Mouse (Mus musculus): ENCODE data around the gene Sytl3.

Sytl3 gene

DNA sequence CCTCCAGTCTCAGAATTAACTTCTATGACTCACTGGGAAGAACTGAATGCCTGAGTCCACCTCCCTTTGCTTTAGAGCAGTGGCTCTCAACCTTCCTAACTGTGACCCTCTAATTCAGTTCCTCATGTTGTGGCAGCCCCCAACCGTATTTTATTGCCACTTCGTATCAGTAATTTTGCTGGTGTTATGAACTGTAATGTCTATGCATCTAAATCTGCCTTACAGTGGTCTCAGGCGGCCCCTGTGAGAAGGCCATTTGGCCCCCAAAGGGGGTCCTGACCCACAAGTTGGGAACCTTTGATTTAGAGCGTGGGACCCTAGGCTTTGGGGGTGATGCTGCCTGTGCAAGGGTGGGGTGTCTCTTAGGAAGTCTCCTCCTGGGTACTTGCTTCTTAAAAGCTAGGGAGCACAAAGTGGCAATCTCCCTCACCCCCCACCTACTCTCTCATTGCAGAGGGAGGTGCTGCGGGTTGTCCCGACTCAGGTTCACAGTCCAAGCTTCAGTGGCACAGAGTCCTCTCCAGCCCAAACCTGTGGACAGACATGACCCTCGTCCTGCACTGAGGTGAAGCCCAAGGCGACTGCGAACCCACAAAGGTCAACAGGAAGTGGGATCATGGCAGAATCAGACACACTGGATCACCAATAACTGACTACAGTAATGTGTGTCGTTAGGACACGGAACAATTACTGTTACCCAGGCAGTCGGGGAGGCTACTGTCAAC is 78.5 kb downstream of the Sytl3 start:
- DNase-seq = no peak

- DNase-seq = no peak
These were observed 79.9 kb downstream of the Sytl3 start for GRCm38 (mm10) chr17:6738836-6739235.

- no peak for DNase-seq
These were observed 80.4 kb downstream of the Sytl3 start for GRCm38 (mm10) chr17:6739266-6739665.

- no peak for DNase-seq
These were observed 80.9 kb downstream of the Sytl3 start for GRCm38 (mm10) chr17:6739756-6740155.

DNA sequence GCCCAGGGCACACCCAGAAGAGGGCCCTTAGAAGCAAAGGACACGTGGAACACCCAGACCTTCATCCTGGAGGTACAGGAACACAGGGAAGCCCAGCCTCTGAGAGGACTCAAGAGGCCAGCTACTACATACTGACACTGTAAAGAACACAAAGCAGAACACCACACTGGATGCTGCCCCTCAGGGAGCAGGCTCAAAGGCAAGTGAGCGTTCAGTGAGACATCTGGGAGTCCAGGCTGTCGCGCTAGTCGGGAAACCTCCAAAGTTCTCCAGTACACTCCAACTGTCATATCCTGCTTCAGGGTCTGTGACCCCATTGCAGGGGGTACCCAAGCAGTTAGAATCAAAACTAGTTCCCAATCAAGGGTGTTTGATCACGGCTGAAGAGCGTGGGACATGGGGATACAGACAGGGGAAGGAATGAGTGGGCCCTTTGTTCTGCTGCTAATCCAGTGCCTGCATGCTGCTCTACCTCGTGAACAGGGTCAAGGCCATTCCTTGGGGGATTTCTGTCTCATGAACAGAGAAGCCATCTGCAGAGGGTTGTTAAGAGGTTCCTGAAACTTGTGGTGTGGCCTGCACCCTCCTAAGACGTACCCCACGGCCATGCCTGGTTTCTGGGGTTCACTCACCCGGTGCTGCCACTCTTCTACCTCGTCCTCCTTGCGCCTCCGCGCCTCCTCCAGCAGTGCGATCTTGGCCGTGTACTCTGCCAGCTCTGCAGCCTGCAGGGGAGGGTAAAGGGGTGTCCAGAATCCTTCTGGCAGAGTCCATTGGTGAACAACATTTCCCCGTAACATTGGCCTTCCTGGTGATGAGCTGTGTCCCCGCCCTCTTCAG is 81.7 kb downstream of the Sytl3 start:
- no peak for DNase-seq

- DNase-seq = no peak
These were observed 82.4 kb downstream of the Sytl3 start for GRCm38 (mm10) chr17:6741271-6741670.

GRCm38 (mm10) chr17:6742083-6743038 is 83.5 kb downstream of the Sytl3 start:
- DNase-seq = no peak

DNA sequence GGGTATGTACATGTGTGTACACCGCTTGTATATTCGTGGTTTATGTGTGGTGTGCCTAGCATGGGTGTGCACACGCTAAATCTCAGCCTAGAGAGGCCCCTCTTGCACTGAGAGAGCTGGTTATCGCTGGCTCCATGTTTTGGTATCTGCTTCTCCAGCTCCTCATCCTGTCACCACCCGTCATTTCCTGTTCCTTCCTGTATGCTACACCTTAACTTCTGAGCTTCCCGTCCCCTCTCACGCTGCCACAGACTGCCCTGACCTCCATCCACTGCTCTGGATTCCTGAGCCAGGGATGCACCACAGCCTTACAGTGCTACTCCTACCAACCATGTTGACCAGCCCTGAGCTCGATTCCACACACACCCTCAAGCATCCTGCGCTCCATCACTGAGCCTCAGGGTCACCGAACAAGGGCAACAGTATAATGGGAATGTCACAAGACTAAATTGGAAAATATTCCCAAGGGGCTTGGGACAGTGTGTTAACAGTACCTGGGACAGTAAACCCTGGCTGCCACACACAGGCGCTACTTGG is 84.2 kb downstream of the Sytl3 start:
- no peak for DNase-seq

DNA sequence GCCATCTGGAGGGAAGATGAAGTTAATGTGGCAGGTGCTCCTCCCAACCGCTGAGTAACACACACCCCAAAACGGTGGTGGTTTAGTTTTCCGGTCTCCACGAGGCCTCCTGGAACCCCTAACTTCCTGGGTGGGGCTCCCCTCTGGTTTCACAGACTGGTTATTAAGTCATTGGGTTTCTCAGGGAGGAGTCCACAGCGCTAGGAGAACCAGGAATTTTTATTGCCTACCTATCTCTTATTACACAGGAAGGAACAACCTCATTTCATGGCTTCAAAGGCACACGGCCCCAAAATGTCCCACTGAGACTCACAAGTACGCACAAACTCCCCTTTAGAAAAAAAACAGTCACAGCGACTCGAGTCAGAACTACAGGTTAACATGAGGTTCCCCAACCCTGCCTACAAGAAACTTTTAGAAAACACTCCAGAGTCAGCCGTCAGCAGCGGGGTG is 84.9 kb downstream of the Sytl3 start:
- DNase-seq = no peak

DNA sequence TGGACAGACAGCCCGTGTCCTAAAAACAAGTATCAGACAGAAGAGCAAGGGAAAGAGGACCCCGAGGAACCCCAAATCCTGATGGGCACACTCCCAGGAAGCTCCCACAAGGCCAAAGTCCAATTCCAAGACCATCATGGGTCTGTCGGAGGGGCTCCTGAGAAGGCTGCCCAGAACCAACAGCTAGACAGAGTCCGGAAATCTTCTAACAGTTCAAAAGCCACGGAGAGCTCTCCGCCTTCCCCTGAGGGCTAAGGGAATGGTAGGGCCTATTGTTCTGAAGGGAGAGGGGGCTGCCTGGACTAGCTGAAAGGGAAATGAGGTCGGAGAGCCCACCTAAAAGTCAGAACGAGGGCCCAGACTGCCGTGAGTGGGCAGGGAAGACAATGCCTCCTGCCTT is 85.5 kb downstream of the Sytl3 start:
- DNase-seq = no peak

DNA sequence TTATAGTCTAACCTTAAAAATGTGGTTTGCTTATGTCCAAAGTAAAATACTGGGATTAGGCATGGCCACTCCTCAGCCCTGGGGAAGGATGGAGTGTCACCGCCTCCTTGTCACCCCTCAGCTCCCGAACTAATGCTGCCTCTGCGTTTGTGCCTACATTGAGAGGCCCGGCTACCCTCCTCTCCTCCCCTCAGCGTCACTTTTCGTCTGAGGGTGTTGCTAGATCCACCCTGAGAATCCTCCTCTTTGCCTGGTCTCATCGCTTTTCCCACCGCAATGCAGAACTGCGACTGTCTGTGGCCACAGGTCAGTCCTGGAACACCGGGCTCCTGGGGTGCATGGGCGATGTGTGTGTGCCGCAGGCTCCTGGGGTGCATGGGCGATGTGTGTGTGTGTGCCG is 86.0 kb downstream of the Sytl3 start:
- DNase-seq = no peak

DNA sequence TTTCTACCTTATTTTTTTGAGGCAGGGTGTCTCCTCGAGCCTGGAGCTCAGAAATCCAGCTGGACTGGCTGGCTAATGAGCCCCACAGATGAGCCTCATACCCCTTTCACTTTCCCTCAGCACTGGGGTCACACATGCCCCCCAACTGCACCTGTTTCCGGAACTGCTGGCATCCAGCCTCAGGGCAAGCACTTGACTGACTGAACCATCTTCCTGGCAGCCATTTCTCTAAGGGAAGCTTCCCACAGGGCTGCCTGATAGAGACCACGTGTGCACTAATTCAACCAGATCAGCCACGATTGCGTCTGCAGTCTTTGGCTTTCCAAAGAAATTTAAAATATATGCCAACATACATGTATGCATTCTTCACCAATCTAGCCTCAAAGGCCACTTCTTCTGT is 86.6 kb downstream of the Sytl3 start:
- no peak for DNase-seq

- DNase-seq = no peak
These were observed 87.1 kb downstream of the Sytl3 start for GRCm38 (mm10) chr17:6745975-6746374.

GRCm38 (mm10) chr17:6746452-6747231 is 87.7 kb downstream of the Sytl3 start:
- no peak for DNase-seq

GRCm38 (mm10) chr17:6747478-6747877 is 88.6 kb downstream of the Sytl3 start:
- DNase-seq = no peak

- DNase-seq = no peak
These were observed 90.0 kb downstream of the Sytl3 start for GRCm38 (mm10) chr17:6748779-6749464.

DNA sequence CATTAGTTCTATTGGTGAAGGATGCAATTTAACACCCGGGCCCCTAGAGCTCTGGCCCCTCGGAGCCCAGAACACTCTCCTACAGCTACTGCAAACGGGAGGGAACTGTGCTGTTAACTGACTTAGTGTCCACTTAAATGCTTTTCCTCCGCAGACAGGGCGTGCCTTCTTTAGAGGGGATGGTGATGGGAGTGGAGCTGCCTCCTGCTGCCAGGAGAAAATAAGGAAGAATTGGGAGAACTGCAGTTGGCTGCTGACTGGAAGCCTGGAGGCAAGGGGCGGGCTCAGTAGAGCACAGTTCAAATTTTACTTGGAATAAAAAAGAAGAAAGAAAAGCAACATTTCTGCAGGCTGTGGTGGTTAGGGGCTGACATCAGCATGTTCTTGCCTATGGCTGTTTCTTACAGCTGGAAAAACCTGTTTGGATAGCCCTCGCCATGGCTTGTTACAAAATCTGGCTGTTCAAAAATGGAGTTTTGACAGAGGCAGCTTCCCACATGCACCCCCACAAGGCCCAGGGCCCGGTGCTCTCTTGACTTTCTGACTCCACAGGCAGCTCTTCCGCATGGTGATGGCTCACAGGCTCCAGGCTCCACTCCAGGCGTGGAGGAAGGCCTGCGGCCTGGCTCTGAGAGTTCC is 92.4 kb downstream of the Sytl3 start:
- no peak for DNase-seq

DNA sequence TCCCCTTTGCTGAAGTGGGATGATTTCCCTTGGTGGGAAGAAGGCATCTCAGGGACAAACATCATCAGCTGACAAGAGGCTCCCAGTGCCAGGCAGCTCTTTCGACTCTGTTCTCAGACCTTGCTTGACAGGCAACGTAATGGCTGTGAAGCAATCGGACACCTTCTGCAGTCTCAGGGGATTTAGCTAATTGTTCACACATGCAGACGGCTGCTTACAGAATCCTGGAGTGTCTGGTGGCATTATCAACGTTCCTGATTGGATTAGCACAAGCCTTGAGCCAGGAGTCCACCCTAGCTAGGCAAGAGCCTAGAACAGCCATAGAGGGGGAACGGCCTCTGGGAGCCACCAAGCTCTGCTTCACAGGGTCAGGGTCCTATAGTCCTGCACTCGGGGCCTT is 93.5 kb downstream of the Sytl3 start:
- DNase-seq = no peak

- no peak for DNase-seq
These were observed 96.3 kb downstream of the Sytl3 start for GRCm38 (mm10) chr17:6755176-6755575.

DNA sequence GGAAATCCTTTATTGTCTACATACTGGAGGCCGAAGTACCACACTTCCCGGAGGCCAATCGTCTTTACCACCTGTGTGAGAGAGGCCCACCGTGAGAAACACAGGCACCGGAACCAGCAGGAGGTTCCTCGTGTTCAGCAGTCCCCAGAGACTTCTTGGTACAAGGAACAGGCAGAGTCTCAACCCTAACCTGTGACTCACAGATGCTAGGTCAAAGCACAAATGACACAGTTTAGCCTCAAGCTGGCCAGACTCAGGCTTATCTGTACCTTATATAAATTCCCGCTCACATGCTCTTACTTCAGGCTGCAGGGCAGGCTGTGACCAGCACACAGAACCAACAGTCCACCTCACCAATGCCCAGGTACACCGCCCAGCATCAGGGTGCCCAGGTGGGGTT is 97.0 kb downstream of the Sytl3 start:
- DNase-seq = no peak

GRCm38 (mm10) chr17:6757902-6758301 is 99.0 kb downstream of the Sytl3 start:
- DNase-seq = no peak

Data from cerebellum, adult 8-10 months (tissue).